Mouse (Mus musculus): Measurements from ENCODE around the gene Ift20.
"Not testable (repeated sequence)": the region's sequence is repeated elsewhere in the genome, so short reads cannot be mapped to it uniquely, and the experiment has no call there.

Gene Ift20

DNA sequence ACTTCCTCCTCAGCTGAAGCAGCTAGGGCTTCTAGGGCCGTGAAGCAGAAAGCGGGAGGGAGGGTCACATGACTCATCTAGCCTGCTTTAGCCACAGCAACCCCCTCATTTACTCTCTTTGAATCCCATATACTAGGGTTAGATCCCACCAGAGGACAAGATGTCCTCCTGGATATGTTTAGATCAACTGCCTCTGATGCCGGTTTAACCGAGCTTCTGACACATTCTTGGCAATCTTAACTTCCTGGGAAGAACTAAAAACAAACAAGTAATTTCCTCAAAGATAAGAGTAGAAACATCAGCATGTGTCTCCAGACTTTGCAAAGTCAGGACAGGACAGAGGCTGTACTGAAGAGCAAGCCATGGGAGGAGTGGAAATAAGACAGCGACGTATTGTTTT is 30.6 kb downstream of the Ift20 start:
- DNase-seq (ENCODE audit: low read depth, low spot score), result no peak

- DNase-seq (ENCODE audit: low read depth, low spot score), result no peak
Measured at GRCm38 (mm10) chr11:78567614-78568013, 31.5 kb downstream of the Ift20 start.

DNA sequence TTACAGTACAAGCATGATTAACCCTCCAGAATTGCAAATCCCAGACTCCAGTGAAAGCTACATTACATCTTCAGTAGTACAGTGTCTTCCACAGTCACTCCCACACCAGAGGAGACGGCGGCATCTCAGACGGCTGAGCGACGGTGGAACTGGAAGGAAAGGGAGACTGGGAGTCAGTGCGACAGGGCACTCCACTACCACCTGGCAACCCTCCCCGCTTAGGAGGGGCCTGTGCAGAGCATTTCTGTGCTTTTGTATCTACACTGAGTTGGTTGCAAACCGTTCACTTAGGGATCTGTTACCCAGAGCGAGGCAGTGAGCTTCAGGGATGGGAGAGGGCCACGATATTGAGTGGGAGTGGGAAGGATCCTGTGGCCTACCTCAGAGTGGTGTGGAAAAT is 32.7 kb downstream of the Ift20 start:
- DNase-seq (ENCODE audit: low read depth, low spot score), result no peak

DNA sequence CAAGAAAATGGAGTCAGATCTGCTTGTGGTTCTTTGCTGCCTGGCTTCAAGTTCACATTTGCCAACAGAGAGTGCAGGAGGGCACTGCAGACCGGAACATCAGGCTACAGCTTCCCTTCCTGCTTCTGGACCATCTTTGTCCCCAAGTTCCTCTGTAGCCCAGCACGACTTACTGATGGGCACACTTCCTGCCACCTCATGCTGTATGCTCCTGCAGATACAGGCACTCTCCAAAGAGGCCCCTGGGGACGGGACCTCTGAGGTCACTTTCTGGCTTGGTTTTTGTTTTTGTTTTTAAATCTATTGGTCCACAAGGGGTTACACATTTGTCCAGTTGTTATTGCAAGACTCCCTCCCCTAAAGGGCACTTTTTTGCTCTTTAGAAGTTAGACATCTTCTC is 33.6 kb downstream of the Ift20 start:
- DNase-seq (ENCODE audit: low read depth, low spot score), result no peak

DNA sequence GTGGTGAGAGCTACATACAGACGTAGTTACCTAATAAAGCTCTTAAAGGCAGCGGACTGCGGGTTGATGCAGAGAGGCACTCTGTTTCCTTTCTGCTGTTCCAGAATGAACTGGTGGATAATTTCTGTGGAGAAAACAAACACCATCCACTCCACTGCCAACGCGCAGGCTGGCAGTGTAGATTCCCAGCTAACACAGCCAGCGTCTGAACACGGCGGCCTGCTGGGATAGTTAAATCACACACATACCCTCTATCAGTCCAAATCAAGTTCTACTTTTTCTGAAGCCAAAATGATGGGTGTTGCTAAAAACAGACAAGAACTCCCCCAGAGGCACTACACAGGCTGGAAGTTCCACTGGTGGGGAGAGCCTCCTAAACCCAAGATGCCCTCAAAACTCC is 35.3 kb downstream of the Ift20 start:
- no peak for DNase-seq (ENCODE audit: low read depth, low spot score)

DNA sequence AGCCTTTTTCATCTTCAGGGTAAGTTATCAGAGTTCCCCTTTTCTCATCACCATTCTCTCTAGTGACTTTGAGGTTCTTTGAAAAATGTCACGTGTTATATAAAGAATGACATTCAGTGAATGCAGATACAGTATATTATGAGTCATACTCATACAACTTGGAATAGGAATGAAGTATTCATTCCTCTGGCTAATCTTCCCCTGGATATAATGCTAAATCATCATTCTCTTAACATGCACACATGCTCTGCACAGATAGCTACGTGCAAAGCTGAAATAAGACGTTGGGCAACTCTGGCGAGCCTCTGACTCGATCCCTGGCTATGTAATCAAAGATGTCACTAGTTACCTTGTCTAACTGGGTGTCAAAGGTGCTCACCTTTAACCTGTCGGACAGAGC is 35.7 kb downstream of the Ift20 start:
- no peak for DNase-seq (ENCODE audit: low read depth, low spot score)

GRCm38 (mm10) chr11:78574031-78574430 is 37.9 kb downstream of the Ift20 start:
- peak; percentile 30 for DNase-seq (ENCODE audit: low read depth, low spot score)

DNA sequence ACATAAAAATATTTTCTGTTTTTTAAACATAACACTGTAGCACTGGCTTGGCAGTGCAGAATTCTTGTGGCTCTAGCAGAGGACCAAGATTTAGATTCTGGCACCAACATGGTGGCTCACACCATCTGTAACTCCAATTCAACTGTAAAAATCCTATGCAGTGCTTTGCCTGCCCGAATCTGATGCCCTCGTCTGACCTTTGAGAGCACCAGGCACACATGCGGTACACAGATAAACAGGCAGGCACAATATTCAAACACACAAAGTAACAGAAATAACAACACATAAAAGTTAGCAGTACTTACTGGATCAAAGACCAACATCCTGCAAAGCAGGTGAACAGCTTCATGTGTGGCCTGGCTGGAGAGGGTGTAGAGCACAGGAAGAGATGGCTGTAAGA is 38.4 kb downstream of the Ift20 start:
- DNase-seq (ENCODE audit: low read depth, low spot score), result no peak

DNA sequence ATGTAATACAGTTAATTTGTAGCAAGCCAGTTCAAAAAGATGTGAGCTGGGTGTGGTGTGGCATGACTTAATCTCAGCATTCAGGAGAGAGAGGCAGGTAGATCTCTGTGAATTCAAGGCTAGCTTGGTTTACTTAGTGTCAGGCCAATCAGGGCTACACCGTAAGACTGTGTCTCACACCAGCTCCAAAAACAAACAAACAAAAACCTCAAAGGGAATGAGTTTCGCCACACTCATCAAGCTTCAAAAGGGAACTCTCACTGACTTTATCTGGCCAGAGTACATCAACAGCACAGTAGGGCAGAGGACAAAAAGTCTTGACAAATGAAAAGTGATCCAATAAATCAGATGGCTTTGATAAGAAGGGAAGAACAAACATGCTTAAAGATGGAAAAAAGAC is 38.8 kb downstream of the Ift20 start:
- no peak for DNase-seq (ENCODE audit: low read depth, low spot score)

GRCm38 (mm10) chr11:78582848-78583247 is 46.7 kb downstream of the Ift20 start:
- no peak for DNase-seq (ENCODE audit: low read depth, low spot score)

DNA sequence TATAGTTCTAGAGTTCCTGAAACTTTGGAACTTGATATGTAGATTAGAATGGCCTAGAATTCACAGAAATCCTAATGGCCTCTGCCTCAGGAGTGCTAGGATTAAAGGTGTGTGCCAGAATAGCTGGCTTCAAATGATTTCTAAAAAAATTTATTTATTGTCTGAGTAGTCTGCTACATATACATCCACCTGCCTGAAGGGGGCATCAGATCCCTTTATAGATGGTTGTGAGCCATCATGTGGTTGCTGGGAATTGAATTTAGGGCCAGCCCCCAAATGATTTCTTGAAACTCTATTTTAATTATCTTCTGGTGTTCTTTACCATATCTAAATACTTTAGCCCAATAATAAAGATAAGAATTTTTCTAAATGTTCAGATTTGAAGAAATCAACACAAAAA is 49.9 kb downstream of the Ift20 start:
- DNase-seq (ENCODE audit: low read depth, low spot score), result peak; percentile 31

GRCm38 (mm10) chr11:78587677-78588076 is 51.5 kb downstream of the Ift20 start:
- not testable (repeated sequence) for DNase-seq (ENCODE audit: low read depth, low spot score)
